Mouse (Mus musculus): ENCODE results near the gene Fam227a. TPM values are rescaled to one million over a fixed set of nuclear protein-coding genes. Genes with fewer than 3 reads are reported as not detected.
A peak's percentile ranks its signal among the peaks of the same experiment; 100 is the strongest.

Gene Fam227a
- 1.3 and 2.2 TPM in 2 replicates for polyA plus RNA-seq (2011; ENCODE audit: insufficient read length, low read depth, missing spikeins)

DNA sequence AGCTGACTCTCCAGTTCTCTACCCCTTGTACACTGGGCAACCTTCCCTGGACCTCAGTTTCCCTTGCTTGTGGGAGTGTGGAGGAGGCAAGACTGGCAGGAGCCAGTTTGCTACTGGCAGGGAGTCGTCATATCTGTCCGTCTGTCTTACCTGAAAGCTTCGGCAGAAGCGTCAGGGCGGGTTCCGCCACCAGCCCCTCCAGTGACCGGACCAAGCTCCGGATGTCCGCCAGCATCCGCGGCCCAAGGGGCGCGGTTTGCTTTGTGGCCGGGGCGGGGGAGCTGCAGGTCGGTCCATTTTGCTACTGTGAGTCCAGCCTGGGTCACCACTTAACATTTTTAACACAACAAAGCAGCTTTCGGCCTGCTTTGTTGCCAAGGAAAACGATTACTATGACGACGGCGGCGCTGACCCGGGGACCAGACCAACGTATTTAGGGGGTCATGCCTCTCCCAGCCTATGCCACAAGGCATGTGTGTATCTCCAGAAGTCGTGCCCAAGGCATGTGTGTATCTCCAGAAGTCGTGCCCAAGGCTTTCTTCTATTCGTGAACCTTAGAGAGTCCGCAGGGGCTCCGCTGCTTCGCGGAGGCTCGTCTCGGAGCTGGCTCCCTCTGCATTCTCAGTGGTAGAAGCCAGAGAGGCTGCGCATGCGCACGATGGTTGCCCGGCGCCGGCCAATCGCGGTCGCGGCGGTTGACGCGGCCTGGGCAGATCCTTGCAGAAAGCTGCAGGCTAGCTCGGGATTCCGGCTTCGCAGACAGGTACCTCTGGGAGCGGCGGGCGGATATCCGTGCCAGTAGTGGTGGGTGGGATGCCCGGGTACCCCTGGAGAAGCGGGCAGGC, at the start of gene Fam227a, which contains the start of gene Cby1:
TSS of gene Fam227a (minus strand) at position 426 of the 845 bp plus-strand sequence.
TSS of gene Cby1 (plus strand) at position 669 of the 845 bp plus-strand sequence.
- Histone ChIP-seq H3K27ac (ENCODE audit: insufficient read depth, low read length) (peak within 1 kb of the TSS; percentile 90), H3K4me3 (ENCODE audit: insufficient read depth, low read length) (peak within 1 kb of the TSS; percentile 71), H3K4me1 (ENCODE audit: control insufficient read depth, insufficient read depth, low read length) (no peaks in the 10 kb centered on the region)
- TF ChIP-seq CTCF (IDR thresholded peaks at IDR 0.05; ENCODE audit: borderline replicate concordance, insufficient read depth, low read length) (no peak), POLR2A (IDR thresholded peaks at IDR 0.05; ENCODE audit: low read depth, low read length) (peak; percentile 83)

DNA sequence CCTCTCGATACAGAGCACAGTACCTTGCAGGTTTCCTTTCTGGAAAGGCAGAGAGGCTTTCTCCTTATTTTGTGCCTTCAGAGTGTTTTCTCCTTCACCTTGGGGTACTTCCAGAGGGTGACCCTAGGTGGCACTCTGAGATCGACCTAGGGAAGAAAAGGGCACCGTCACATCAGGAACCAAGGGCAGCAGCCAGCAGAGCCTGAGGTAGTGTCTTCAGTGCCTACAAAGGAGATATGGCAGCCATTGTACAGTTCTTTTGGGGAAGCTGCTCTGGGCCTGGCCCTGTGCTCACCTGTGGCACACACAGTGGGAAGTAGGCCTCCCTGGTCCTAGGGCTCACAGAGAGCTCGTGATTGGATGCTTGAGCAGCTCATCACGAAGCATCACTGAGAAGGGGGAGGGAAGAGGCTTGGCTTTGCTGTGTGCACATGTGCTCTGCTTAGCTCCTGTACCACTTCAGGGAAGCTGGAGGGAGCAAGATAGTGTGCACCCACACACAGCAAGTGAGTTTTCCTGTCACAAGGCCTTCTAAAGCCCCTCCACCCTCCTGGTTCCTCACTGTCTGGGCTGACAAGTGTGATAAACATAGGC, 49.6 kb upstream of the Fam227a start:
- no peak overlapping the region for H3K4me3 ChIP-seq (ENCODE audit: insufficient read depth, low read length)
- no peaks in the 10 kb centered on the region for H3K4me1 ChIP-seq (ENCODE audit: control insufficient read depth, insufficient read depth, low read length)
- TF ChIP-seq POLR2A (IDR thresholded peaks at IDR 0.05; ENCODE audit: low read depth, low read length) (no peak), CTCF (IDR thresholded peaks at IDR 0.05; ENCODE audit: borderline replicate concordance, insufficient read depth, low read length) (no peak)
- no peak overlapping the region for H3K27ac ChIP-seq (ENCODE audit: insufficient read depth, low read length)

DNA sequence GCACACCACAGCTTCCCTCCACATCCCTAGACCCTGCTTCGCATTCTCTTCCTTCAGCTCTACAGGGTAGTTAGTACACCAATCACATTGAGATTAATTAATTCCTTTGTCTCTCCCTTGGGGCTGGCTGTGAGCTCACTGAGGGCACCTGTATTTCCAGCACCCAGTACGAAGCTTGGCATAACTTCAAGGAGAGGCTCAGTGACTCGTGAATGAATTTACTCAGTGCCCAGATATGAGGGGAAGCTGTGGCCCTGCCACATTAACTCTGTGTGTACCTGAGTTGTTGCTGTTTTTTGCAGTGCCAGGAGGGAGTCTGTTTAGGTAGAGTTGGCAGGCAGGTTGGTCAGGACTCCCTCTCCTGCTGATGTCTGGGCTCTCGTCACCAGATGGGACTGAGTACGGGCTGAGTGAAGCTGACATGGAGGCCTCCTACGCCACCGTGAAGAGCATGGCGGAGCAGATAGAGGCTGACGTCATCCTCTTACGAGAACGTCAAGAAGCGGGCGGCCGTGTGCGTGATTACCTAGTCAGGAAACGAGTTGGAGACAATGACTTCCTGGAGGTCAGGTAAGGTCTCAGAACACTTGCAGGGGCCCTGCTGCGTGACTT, 48.0 kb upstream of the Fam227a start:
- Histone ChIP-seq H3K27ac (ENCODE audit: insufficient read depth, low read length) (no peak overlapping the region), H3K4me3 (ENCODE audit: insufficient read depth, low read length) (no peak overlapping the region), H3K4me1 (ENCODE audit: control insufficient read depth, insufficient read depth, low read length) (no peaks in the 10 kb centered on the region)
- TF ChIP-seq CTCF (IDR thresholded peaks at IDR 0.05; ENCODE audit: borderline replicate concordance, insufficient read depth, low read length) (no peak), POLR2A (IDR thresholded peaks at IDR 0.05; ENCODE audit: low read depth, low read length) (no peak)

DNA sequence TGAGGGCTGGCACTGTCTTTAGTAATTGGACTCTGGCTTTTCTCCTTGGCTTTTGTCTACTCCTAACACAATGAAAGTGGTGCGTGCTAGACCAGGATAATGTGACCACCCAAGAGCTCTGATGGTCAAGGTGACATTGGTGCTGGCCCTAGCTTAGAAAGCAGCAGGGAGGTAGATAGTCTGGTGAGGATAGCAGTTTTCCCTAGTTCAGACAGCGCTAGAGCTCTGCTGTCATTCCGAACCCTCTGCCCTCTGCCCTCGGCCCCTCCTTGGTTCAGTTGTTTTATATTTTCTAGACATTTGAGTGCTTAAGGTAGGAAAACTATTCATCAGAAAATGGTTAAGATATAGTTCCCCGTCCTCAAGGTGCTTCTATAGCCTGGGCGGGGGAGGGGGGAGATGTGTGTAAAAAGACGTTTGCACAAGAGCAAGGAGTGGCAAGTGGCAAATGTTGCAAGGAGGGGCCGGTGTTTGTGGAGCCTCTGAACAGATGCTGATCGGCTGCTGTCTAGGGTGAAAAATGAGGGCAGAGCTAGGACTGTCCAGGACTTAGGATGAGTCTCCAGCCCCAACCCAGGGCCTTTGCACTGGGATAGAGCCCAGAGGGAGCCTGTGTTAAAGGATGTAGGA, 38.9 kb upstream of the Fam227a start:
- TF ChIP-seq CTCF (IDR thresholded peaks at IDR 0.05; ENCODE audit: borderline replicate concordance, insufficient read depth, low read length) (no peak), POLR2A (IDR thresholded peaks at IDR 0.05; ENCODE audit: low read depth, low read length) (no peak)
- Histone ChIP-seq H3K4me3 (ENCODE audit: insufficient read depth, low read length) (no peak overlapping the region), H3K4me1 (ENCODE audit: control insufficient read depth, insufficient read depth, low read length) (no peaks in the 10 kb centered on the region), H3K27ac (ENCODE audit: insufficient read depth, low read length) (no peak overlapping the region)

DNA sequence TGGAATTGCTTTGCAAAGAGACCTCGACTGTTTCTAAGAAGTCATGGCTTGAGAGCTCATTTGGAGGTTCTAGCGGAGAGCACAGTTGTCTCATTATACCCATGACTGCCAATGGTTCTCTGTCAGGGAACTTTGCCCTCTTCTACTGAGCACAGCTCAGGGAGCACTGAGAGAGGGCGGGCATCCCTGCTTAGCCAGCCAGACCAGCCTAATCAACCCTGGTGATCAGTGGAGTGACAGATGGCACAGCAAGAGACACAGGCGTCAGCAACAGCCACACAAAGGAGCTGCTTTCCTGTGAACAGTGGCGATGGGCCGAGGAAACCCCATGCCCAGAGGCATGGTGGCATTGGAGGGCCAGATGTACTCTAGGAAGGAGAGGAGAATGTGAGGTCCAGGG, 38.3 kb upstream of the Fam227a start:
- no peaks in the 10 kb centered on the region for H3K4me1 ChIP-seq (ENCODE audit: control insufficient read depth, insufficient read depth, low read length)
- H3K27ac ChIP-seq (ENCODE audit: insufficient read depth, low read length): no peak overlapping the region
- TF ChIP-seq POLR2A (IDR thresholded peaks at IDR 0.05; ENCODE audit: low read depth, low read length) (no peak), CTCF (IDR thresholded peaks at IDR 0.05; ENCODE audit: borderline replicate concordance, insufficient read depth, low read length) (no peak)
- H3K4me3 ChIP-seq (ENCODE audit: insufficient read depth, low read length): no peak overlapping the region

DNA sequence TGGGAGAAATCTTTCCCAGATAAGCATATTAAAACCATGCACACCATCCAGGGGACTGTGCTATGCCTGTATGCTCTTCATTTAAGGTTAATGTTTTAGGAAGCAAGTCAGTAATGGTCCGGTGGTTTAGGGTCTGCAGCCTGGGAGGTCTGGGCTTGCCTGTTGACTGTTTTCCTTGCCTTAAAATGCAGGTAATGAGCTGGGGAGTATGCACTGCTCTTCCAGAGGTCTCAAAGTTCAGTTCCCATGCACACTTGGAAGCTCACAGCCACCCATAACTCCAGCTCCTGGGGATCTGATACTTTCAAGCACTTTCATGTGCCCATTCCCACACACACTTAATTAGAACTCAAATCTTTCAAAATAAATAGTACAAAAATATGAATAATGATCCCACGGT, 37.8 kb upstream of the Fam227a start:
- H3K27ac ChIP-seq (ENCODE audit: insufficient read depth, low read length): no peak overlapping the region
- TF ChIP-seq CTCF (IDR thresholded peaks at IDR 0.05; ENCODE audit: borderline replicate concordance, insufficient read depth, low read length) (no peak), POLR2A (IDR thresholded peaks at IDR 0.05; ENCODE audit: low read depth, low read length) (no peak)
- H3K4me3 ChIP-seq (ENCODE audit: insufficient read depth, low read length): no peak overlapping the region
- no peaks in the 10 kb centered on the region; the same call in 1 of the 2 replicates for H3K4me1 ChIP-seq (ENCODE audit: control insufficient read depth, insufficient read depth, low read length)

DNA sequence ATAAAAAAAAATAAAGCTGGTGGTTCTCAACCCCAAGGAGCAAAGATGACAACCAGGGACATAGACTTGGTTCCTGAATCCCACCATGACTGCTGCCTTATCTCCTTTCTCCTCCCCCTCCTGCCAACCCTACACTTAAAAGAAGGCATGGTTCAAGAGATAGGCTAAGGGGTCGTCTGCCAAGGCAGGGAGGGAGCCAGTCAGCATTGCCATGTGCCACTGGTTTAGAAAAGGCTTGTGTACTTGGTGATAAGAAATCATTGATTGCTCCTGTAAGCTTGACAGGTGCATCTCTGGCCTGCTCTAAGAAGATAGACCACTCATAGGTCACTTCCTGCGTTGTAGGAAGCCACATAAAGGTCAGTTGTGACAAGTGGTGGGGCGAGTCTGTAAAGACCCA, 36.8 kb upstream of the Fam227a start:
- Histone ChIP-seq H3K4me1 (ENCODE audit: control insufficient read depth, insufficient read depth, low read length) (no peaks in the 10 kb centered on the region; the same call in 1 of the 2 replicates), H3K27ac (ENCODE audit: insufficient read depth, low read length) (no peak overlapping the region), H3K4me3 (ENCODE audit: insufficient read depth, low read length) (no peak overlapping the region)
- TF ChIP-seq POLR2A (IDR thresholded peaks at IDR 0.05; ENCODE audit: low read depth, low read length): no peak
- TF ChIP-seq CTCF (IDR thresholded peaks at IDR 0.05; ENCODE audit: borderline replicate concordance, insufficient read depth, low read length): no peak

DNA sequence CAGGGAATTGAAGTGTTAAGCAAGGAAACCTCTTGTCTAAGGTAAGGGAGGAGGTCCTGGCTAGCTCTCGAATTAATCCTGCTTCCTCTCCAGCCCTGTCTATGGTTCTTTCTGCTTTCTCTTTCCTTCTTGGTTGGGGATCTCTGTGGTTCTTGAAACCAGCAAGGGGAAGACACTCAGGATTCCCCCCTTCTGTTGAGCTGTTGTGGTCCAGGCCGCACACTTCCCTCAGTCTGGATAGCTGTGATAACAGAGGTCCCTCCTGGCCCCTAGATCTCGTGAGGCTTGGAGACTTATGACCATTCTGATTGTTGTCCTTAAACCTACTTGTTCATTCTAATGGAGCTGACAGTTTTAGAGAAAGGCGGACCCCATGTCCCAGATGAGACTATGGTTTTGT, 35.8 kb upstream of the Fam227a start:
- TF ChIP-seq CTCF (IDR thresholded peaks at IDR 0.05; ENCODE audit: borderline replicate concordance, insufficient read depth, low read length) (no peak), POLR2A (IDR thresholded peaks at IDR 0.05; ENCODE audit: low read depth, low read length) (no peak)
- H3K4me3 ChIP-seq (ENCODE audit: insufficient read depth, low read length): no peak overlapping the region
- H3K4me1 ChIP-seq (ENCODE audit: control insufficient read depth, insufficient read depth, low read length): no peaks in the 10 kb centered on the region; the same call in none of the 2 replicates
- no peak overlapping the region for H3K27ac ChIP-seq (ENCODE audit: insufficient read depth, low read length)

DNA sequence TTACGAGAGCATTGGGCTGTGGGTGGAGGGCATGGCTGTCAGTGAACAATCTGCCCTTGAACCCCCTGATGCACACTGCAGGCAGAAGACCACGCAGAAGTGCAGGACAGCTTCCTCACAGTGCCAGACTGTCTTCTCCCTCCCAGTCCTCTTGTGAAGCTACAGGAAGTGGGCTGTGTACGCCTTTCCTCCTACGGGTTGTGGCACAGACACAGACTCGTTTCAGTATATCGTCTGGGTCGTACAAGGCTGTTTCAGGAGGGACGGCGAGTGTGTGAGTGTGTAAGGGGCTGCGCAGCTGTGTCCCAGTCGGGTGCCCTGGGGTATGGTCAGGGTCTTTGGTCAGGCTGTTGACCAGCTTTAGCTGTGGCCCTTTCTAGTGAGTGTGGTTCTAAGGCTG, 35.0 kb upstream of the Fam227a start:
- TF ChIP-seq POLR2A (IDR thresholded peaks at IDR 0.05; ENCODE audit: low read depth, low read length) (no peak), CTCF (IDR thresholded peaks at IDR 0.05; ENCODE audit: borderline replicate concordance, insufficient read depth, low read length) (no peak)
- Histone ChIP-seq H3K4me1 (ENCODE audit: control insufficient read depth, insufficient read depth, low read length) (no peaks in the 10 kb centered on the region; the same call in none of the 2 replicates), H3K27ac (ENCODE audit: insufficient read depth, low read length) (no peak overlapping the region), H3K4me3 (ENCODE audit: insufficient read depth, low read length) (no peak overlapping the region)

All from embryonic fibroblast, embryonic 13.5 days (primary cell).